Mouse (Mus musculus) CD4-positive naive resting alpha-beta T cell, adult 57 days (primary cell): ENCODE data around the gene Lmbr1l. TPM values are rescaled to one million over a fixed set of nuclear protein-coding genes. Genes with fewer than 3 reads are reported as not detected.

Experiments
- total RNA-seq: library from RNA; stranded (reverse); gene quantifications from one replicate; pipeline ENCODE4 v1.2.4, GENCODE M21; 2023

The Lmbr1l gene
- total RNA-seq, result 354 TPM

DNA sequence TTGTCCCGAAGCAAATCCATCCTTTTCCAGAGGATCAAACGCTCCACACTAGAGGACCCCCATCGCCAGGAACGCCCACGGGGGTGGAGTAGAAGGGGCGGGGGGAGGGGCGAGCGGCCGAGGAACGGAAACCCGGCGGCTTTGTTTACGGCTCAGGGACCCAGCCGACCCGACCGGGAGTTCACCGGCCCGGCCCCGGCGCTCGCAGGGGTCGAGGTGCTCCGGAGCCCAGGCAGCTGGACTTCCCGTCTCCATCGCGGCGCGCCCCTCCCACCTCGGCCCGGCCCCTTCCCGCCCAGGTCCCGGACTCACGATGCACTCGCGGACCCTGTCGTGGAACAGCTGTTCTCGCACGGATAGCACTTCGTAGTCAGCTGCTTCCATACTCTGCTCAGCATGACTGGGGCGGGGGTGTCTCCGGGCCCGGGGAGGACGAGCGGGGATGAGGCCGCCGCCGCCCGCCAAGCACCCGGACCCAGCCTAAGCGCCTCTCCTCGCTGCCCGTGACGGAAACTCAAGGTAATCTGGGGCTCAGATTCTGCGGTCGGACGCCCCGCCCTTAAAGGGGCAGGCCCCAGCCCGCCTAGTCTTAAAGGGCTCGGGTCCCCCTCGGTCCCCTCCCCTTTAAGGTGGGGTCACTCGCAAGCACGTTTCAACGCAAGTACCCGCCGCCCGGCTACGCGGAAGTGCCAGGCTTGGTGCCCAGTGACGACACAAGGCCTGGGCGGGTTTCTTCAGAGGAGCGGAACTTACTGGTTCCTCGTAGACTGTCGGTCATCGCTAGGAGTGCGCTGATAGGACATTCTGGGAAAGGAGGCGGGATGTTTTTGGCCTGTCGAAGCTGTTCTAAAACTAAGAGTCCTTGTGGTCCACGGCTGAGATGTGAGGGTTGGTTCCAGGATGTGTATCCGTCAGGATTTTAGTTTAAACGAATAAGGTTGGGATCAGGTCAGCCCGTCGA is at the start of gene Lmbr1l:
Lmbr1l (minus strand) TSS at position 694 of the 961 bp plus-strand sequence.

DNA sequence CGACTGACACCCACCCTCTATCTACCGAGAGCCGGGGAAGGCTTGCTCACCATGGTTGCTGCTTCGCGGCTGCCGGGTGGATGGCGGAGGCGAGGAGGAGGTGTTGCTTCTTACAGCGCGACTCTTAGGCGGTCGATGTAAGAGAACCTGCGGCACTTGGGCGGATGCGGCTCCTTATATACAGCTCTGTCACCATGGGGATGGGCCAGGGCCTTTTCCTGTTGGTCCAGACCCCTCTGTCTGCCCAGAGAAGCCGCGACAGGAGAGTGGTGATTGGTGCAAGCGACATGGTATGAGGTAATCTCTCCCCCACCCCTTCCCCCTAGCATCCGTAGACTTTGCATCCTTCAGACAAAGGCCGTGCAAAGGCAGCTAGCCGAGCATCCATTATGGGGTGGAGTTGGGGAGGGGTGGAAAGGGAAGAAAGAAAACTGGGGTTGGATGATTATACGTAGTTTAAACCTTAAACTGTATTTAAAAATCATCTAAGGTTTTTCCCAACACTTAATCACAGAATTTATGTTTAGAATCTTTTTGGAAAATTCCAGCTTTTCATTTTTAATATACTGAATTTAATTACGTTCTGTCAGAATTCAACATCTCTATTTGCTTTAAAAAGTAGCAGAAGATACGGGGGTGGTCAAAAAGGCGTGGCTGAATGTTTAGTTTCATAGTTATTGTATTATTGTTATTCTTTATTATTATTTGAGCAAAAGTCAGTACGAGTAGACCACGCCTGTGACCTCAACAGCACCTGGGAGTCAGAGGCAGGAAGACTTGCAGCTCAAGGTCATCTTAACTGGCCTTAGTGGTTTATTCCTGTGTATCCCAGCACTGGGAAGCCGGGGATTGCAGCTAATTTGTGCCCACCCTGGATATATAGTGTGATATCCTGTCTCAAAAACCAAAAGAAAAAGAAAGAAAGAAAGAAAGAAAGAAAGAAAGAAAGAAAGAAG is 35.6 kb upstream of the Lmbr1l start, which contains the start of the genes Gm49450 and Tuba1a:
Gm49450 (minus strand) TSS at position 151 of the 956 bp plus-strand sequence.
Tuba1a (minus strand) TSS at position 303 of the 956 bp plus-strand sequence.

DNA sequence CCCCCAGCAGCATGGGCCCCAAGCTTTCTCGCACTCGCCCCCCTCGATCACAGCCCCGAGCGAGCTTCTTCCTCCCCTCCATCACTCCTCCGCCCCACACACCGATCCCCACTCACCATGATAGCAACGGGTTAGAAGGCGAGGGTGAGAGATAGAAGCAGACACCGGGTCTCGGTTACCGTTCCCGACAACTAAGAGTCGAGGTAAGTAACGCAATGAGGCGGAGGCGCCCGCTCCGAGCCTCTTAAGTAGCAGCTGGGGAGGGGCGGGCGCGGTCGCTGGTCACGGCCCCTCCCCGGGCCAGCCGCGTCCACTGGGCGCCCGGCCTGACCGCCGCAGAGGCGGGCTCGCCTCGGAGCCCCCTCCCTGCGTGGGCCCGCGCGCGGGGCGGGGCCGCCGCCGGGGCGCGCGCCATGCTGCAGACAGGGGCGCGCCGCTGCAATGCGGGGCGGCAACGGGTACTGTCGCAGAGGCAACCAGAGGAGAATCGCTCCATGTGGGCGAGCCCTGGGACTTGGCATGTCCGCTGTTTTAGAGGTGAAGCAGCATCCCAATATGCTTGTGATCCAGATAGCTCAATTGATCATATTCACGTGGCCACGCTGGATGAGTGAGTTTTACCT is 16.3 kb upstream of the Lmbr1l start, which contains the start of gene Tuba1b:
Tuba1b (minus strand) TSS at position 349 of the 623 bp plus-strand sequence.

DNA sequence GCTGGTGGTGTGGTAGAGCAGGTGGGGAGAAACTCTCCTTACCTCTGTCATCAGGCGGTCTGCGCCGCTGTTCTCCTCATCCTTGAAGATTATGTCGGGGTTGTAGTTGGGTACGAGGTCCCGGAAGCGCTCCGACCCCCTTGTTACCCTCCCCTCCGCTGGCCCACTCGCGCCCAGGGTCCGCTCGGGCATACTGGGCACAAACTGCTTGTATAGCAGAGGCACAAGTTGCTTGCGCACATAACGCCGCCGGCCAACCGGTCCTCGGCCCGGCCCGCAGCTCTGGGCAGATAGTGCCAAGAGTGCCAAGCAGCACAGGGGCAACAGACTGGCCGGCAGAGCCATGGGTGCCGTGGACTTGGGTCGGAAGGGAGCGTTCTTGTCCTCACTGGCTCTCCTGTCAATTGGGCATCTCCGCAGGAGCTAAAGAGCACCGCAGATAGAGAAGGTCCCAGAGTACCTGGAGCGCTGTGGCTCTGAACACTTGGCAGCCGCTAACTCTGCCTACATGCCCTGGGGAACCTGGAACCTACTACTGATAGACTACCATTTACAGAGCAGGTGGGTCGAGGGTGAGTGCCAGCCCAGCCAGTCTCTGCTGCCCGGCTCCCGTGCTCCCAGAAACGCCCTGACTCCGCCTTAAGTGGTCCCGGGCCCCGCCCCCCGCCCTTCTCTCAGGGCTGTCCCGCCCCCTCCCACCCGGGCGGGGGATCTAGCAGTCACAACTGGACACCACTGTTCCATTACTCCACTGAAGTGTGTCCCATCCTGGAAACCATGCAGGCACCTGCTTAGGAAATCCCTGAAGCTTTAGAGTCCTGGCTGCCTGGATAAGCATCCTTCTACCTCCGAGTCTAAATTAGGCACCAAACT is 19.9 kb downstream of the Lmbr1l start, which contains the start of gene Dhh:
Dhh (minus strand) TSS at position 613 of the 873 bp plus-strand sequence.

DNA sequence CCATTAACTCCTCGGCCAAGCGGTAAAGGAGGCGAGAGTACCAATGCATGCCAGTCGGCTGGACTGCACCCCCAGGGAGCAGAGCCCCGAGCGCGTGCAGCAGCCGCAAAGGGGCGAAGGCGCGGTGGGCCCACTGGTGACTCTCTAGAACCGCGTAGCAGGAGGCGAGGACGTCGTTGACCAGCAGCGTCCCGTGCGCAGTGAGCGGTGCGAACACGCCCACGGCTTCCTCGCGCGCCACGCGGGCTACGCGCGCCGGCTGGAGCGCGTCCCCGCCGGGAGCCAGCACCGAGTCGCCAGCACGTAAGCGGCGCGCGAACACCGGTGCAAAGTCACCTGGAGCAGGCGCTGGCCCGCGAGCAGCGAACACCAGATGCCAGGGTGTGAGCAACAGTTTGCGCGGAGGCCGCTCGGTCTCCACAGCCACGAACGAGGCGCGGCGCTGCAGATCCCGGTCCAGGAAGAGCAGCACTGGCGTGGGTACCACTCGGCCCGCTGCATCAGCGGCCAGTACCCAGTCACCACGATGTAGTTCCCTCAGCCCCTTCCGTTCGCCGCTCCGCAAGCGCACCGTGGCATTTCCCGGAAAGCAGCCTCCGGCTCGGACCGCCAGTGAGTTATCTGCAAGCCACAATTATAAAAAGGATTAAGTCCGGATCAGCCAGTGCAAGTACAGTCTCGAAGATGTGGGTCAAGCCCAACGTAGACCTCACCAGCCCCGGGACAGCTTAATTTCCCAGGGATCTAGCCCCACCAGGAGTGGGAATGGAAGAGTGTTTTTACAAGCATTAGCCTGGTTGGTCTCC is 23.9 kb downstream of the Lmbr1l start, which contains the start of gene Rhebl1:
Rhebl1 (minus strand) TSS at position 601 of the 806 bp plus-strand sequence.

DNA sequence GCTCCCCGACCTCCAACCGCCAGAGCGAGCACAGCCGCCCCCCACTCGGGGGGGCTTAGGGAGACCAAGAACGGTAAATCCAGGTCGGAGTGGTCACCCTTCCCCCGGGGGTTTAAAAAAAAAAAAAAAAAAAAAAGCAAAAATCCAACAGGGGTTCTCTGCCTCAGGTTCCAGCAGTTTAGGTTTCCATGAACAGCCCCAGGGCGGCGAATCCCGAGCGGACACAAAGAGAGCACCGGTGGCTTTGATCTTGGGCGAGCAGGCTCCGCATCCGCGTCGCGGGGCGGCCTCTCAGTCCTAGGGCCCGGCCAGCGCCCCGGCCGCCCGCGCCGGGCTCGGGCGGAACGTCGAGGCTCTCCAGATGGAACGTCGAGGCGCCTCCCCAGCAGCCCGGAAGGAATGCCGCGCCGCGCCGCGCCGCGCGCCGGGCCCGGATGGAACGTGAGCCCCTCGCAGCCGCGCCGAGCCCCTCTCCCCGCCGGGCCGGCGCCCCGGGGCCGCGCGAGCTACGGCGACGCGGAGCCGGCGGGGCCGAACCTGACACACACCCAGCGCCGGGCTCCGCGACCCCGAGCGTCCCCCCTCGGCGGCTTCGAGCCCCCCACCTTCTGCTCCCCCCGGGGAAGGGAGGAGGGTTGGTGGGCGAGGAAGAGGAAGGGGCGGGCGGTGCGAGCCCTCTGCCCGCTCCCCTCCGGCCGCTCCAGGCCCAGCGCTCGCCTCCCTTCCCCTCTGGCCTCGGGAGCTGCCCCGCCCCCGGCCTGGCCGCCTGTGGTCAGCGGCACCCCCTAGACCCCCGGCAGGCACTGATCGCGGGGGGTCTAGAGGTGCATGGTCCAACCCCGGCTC is 46.7 kb downstream of the Lmbr1l start, which contains the start of gene Kmt2d:
Kmt2d (minus strand) TSS at position 135 of the 846 bp plus-strand sequence.

Other genes with a start within 250 kb of the Lmbr1l start
- 0.44 TPM for gene Rnd1, start 240.8 kb downstream of the Lmbr1l start, total RNA-seq
- not detected for gene Ccdc65, start 210.0 kb downstream of the Lmbr1l start, total RNA-seq
- 3.0 TPM for gene Fkbp11, start 190.0 kb downstream of the Lmbr1l start, total RNA-seq
- 103 TPM for gene Arf3, start 155.0 kb downstream of the Lmbr1l start, total RNA-seq
- gene Wnt10b, start 140.1 kb downstream of the Lmbr1l start, total RNA-seq, result not detected
- not detected for gene Wnt1, start 128.4 kb downstream of the Lmbr1l start, total RNA-seq
- gene Ddn, start 108.7 kb downstream of the Lmbr1l start, total RNA-seq, result not detected
- gene Prkag1, start 86.7 kb downstream of the Lmbr1l start, total RNA-seq, result 116 TPM
- 279 TPM for gene Kmt2d, start 47.0 kb downstream of the Lmbr1l start, total RNA-seq
- gene Rhebl1, start 23.7 kb downstream of the Lmbr1l start, total RNA-seq, result 25.1 TPM
- not detected for gene Dhh, start 19.7 kb downstream of the Lmbr1l start, total RNA-seq
- gene Tuba1b, start 16.3 kb upstream of the Lmbr1l start, total RNA-seq, result 224 TPM
- not detected for gene Gm49450, start 35.3 kb upstream of the Lmbr1l start, total RNA-seq
- 289 TPM for gene Tuba1a, start 35.5 kb upstream of the Lmbr1l start, total RNA-seq
- gene Tuba1c, start 111.7 kb upstream of the Lmbr1l start, total RNA-seq, result 61.4 TPM
- not detected for gene Prph, start 136.9 kb upstream of the Lmbr1l start, total RNA-seq
- gene Troap, start 156.3 kb upstream of the Lmbr1l start, total RNA-seq, result 0.68 TPM
- gene C1ql4, start 169.6 kb upstream of the Lmbr1l start, total RNA-seq, result not detected
- not detected for gene Dnajc22, start 174.9 kb upstream of the Lmbr1l start, total RNA-seq
- gene Spats2, start 207.7 kb upstream of the Lmbr1l start, total RNA-seq, result not detected